Mouse (Mus musculus) lung, embryonic 16.5 days (tissue): ENCODE data around the gene Shoc2. TPM values are rescaled to one million over a fixed set of nuclear protein-coding genes. Genes with fewer than 3 reads are reported as not detected.
A peak's percentile ranks its signal among the peaks of the same experiment; 100 is the strongest.

ENCODE experiments used
- ATAC-seq: fragments of 200-750 bp; cut with Nextera tagmentation; 2 replicates; pipeline ENCODE4 v1.8.0; 2017; ENCODE audit warnings: low read depth, mild to moderate bottlenecking, moderate library complexity
- H3K27ac ChIP-seq: fragments of 300-500 bp; sonication (generic); 2 replicates; pipeline ENCODE4 v1.5.1; 2014; ENCODE audit warnings: mild to moderate bottlenecking, control low read depth, low read length
- H3K27me3 ChIP-seq: fragments of 300-500 bp; sonication (generic); 2 replicates; pipeline ENCODE4 v1.6.1; 2014; ENCODE audit warnings: low read depth, low read length, mixed read lengths; ENCODE audit not compliant: control insufficient read depth, insufficient read depth
- H3K36me3 ChIP-seq: fragments of 300-500 bp; sonication (generic); 2 replicates; pipeline ENCODE4 v1.6.1; 2014; ENCODE audit warnings: low read length; ENCODE audit not compliant: control insufficient read depth, insufficient read depth
- H3K4me1 ChIP-seq: fragments of 300-500 bp; sonication (generic); replicated peaks from 2 replicates; pipeline ENCODE4 v1.6.1; 2014; ENCODE audit warnings: low read length, mixed read lengths; ENCODE audit not compliant: control insufficient read depth, insufficient read depth
- H3K4me2 ChIP-seq: fragments of 300-500 bp; sonication (generic); 2 replicates; pipeline ENCODE4 v1.6.1; 2014; ENCODE audit warnings: low read depth, low read length, control low read depth
- H3K4me3 ChIP-seq: fragments of 300-500 bp; sonication (generic); 2 replicates; pipeline ENCODE4 v1.5.1; 2014; ENCODE audit warnings: mild to moderate bottlenecking, low read length, control low read depth
- H3K9ac ChIP-seq: fragments of 300-500 bp; sonication (generic); 2 replicates; pipeline ENCODE4 v1.6.1; 2014; ENCODE audit warnings: low read length, control low read depth
- H3K9me3 ChIP-seq: fragments of 300-500 bp; sonication (generic); 2 replicates; pipeline ENCODE4 v1.6.1; 2016; ENCODE audit warnings: low read length; ENCODE audit not compliant: control insufficient read depth
- WGBS: fragments of 180-500 bp; shearing (Covaris S2); extraction: QIAGEN DNeasy Blood & Tissue Kit; methylation state at CpG from one replicate; pipeline ENCODE4 v1.1.7; 2014; 5-methylcytosine and 5-hydroxymethylcytosine counted together
- polyA plus RNA-seq: library from polyadenylated mRNA; unstranded; fragments of >200 nt; fragmentation: Nextera tagmentation; extraction: Ambion mirVana; gene quantifications from 2 replicates; pipeline ENCODE4 v1.2.1, GENCODE M21; 2015

Shoc2 gene
- polyA plus RNA-seq, 1 experiment from 2014 or later, result 49.5 TPM

DNA sequence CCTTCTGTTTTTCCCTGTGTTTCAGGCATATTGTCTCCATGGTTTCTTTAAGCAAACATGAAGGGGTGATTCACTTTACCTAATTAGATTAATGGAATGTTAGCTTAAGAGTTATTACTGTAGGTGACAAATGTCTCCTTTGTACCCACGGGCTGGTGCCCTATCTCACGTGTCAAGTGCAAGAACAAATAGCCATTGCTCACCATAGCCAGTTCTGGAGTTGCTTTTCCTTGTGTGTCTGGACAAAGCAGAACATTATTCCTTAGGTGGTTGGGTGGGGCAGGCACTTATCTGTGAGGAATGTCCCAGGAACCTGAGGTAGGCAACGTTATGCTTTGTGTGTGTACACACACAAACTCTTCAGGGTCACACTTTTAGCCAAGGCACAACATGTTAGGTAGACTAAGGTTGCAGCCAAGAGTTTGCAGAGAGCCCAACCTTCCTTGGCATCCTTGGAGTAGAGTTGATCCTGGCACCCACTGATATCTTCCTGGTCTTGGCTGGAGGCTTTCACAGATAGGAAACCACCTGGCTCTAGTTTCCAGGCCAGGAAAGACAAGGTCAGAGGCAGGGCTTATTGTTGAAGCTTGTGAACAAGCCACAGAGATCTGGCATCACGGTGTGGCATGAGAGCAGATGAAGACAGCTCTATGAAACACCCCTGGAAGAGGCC is 96.4 kb downstream of the Shoc2 start:
- peaks cover 9% of the 10 kb centered on the region for H3K27me3 ChIP-seq
- 0 out of 2 replicates have a peak overlapping the region, but pooled peaks have one; percentile 7 for H3K4me2 ChIP-seq
- no peak overlapping the region for H3K4me3 ChIP-seq
- H3K36me3 ChIP-seq, result peaks cover 3% of the 10 kb centered on the region; the same call in 1 of the 2 replicates
- WGBS, result 30% methylated on average over 4 of the region's 4 CpGs
- peak overlapping the region; percentile 74 for H3K27ac ChIP-seq
- no peak overlapping the region for H3K9ac ChIP-seq
- peak; percentile 48 for ATAC-seq
- H3K9me3 ChIP-seq, result no peaks in the 10 kb centered on the region
- peaks cover 11% of the 10 kb centered on the region for H3K4me1 ChIP-seq

DNA sequence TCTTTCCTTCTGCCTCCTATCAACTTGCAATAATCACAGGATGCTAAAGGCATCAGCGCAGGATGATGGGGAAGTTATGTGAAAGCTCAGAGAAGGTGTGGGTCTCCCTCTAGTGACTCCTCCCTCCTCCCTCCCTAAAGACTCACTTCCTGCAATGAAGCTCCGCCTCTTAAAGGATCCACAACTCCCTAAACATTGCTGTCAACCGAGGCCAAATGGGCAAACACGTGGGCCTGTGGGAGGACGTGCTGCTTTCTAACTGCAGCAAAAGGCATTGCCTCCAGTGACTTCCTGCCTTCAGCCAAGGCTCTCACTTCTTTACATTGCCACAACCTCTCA is 96.9 kb downstream of the Shoc2 start:
- Histone ChIP-seq H3K9me3 (no peaks in the 10 kb centered on the region), H3K27ac (peak overlapping the region; percentile 74)
- WGBS, result 28% methylated on average over 5 of the region's 5 CpGs

DNA sequence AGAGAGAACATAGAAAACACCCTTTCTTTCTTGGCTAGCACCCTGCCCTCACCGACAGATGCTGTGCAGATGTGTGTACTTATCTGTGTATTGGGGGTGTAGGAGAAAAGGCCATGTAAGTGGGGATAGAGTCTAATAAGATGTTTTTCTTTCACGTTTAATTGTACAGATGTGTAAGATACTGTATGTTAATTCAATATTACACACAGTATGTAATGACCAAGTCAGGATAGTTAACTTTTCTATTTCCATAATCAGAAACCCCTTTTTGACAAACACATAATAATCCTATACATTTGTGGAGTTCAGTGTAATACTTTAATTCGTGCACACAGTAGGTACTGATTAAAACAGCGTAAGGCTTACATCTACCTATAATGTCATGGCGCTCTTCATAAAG is 99.7 kb downstream of the Shoc2 start, which contains the start of gene Adra2a:
Adra2a (plus strand) TSS at position 301 of the 400 bp plus-strand sequence.
- no peak within 1 kb of the TSS for H3K27ac ChIP-seq

More for the DNA sequence above, 96.9 kb downstream of the Shoc2 start:
- Histone ChIP-seq H3K4me1 (peaks cover 16% of the 10 kb centered on the region), H3K9ac (no peak overlapping the region), H3K27me3 (peaks cover 14% of the 10 kb centered on the region), H3K4me2 (0 out of 2 replicates have a peak overlapping the region, but pooled peaks have one; percentile 7), H3K4me3 (no peak overlapping the region), H3K36me3 (peaks cover 3% of the 10 kb centered on the region; the same call in 1 of the 2 replicates)
- ATAC-seq, result no peak

DNA sequence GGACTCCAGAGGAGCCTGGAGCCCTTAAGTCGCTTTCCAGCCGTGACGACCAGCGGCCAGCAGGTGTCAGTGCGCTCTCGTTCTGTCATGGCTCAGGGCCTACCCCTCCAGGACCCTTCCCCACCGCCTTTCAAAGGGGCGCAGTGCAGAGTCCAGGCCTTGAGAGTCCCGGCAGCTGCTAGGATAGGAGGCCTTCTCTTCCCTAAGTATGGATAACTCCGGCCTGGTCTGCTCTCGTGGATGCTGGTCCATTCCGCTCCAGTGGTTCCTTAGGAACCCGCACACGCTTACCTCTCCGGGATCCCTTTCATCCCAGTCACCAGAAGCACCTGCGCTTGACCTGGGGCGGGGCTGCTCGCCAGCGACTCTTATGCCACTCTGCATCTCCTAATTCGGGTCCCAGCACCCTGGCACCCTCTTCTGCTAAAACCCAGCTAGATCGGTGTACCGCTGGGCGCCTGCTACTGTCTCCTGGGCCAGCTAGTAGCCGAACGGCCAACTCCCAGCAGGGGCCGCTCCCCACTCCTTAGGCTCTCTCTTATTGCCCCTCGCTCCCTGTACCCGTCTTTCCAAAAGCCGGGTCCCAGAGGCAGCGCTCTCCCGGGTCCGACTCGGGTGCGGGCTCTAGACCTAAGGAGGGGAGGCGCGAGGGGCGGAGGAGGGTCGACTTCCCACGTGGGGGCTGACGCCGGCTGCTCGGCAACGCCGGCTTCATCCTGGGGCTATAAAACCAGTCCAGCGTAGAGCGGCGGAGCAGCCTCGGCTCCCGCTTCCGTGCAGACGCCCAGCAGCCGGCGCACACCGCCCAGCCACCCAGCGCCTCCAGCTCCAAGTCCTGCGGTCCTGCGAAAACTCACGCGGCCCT is 100.6 kb downstream of the Shoc2 start:
- peaks cover 31% of the 10 kb centered on the region for H3K4me1 ChIP-seq
- H3K9ac ChIP-seq, result peak overlapping the region; percentile 63
- under 1% methylated on average over 52 of the region's 59 CpGs for WGBS
- H3K27ac ChIP-seq, result no peak overlapping the region
- peak; percentile 81 for ATAC-seq
- peak overlapping the region; percentile 99 for H3K4me2 ChIP-seq
- H3K36me3 ChIP-seq, result no peaks in the 10 kb centered on the region
- H3K4me3 ChIP-seq, result peak overlapping the region; percentile 57
- H3K27me3 ChIP-seq, result peaks cover 48% of the 10 kb centered on the region
- H3K9me3 ChIP-seq, result no peaks in the 10 kb centered on the region

More for the DNA sequence above, 99.7 kb downstream of the Shoc2 start, which contains the start of gene Adra2a:
- peak within 1 kb of the TSS; percentile 99 for H3K4me2 ChIP-seq
- no peaks in the 10 kb centered on the region for H3K36me3 ChIP-seq
- H3K4me3 ChIP-seq, result peak within 1 kb of the TSS; percentile 57
- 73% methylated on average over 5 of the region's 5 CpGs for WGBS
- peak within 1 kb of the TSS; percentile 63 for H3K9ac ChIP-seq
- peaks cover 31% of the 10 kb centered on the region for H3K4me1 ChIP-seq
- no peak for ATAC-seq
- no peaks in the 10 kb centered on the region for H3K9me3 ChIP-seq
- peaks cover 42% of the 10 kb centered on the region for H3K27me3 ChIP-seq

DNA sequence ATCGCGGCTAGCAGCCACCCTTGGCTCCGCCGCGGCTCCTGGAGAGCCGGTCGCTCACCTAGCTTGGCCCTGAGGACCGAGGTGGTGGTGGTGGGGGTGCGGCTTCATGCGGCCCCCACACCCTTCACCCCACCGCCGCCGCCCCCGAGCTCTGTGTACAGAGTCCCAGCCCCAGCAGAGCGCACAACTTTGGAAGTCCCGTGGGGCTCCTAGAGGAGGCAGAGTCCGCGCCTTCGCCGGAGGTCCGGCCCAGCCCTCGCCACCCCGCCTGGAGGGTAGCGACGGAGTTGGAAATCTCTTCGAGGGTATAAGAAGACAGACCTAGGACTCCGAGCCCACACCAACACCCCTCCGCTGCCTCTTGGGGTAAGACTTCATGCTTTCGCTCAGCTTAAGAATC is 101.3 kb downstream of the Shoc2 start:
- Histone ChIP-seq H3K36me3 (no peaks in the 10 kb centered on the region), H3K27me3 (peaks cover 49% of the 10 kb centered on the region), H3K4me1 (peaks cover 31% of the 10 kb centered on the region), H3K9ac (peak overlapping the region; percentile 63), H3K27ac (no peak overlapping the region), H3K9me3 (no peaks in the 10 kb centered on the region), H3K4me3 (peak overlapping the region; percentile 57), H3K4me2 (peak overlapping the region; percentile 99)
- ATAC-seq, result peak; percentile 18; the same call in 1 of the 2 replicates
- under 1% methylated on average over 29 of the region's 29 CpGs for WGBS

DNA sequence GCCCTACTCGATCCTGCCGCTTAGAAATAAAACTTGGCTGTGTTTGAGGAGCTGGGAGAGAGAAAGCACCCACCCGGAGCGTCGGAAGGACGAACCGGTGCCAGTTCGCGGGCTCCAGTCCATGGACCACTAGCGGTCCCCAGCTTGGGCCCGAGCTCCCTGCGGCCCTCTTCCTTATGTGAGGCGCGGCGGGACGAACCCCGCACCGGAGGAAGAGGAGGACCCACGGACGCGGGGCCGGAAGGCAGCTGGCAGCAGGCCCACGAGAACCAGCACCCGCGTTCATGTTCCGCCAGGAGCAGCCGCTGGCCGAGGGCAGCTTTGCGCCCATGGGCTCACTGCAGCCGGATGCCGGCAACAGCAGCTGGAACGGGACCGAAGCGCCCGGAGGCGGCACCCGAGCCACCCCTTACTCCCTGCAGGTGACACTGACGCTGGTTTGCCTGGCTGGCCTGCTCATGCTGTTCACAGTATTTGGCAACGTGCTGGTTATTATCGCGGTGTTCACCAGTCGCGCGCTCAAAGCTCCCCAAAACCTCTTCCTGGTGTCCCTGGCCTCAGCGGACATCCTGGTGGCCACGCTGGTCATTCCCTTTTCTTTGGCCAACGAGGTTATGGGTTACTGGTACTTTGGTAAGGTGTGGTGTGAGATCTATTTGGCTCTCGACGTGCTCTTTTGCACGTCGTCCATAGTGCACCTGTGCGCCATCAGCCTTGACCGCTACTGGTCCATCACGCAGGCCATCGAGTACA is 102.0 kb downstream of the Shoc2 start:
- H3K27me3 ChIP-seq, result peaks cover 49% of the 10 kb centered on the region
- peak overlapping the region; percentile 57 for H3K4me3 ChIP-seq
- no peak for ATAC-seq
- H3K4me1 ChIP-seq, result peaks cover 27% of the 10 kb centered on the region
- no peak overlapping the region for H3K27ac ChIP-seq
- peak overlapping the region; percentile 99 for H3K4me2 ChIP-seq
- H3K9ac ChIP-seq, result no peak overlapping the region
- H3K9me3 ChIP-seq, result no peaks in the 10 kb centered on the region
- H3K36me3 ChIP-seq, result no peaks in the 10 kb centered on the region
- WGBS, result 2% methylated on average over 55 of the region's 55 CpGs

DNA sequence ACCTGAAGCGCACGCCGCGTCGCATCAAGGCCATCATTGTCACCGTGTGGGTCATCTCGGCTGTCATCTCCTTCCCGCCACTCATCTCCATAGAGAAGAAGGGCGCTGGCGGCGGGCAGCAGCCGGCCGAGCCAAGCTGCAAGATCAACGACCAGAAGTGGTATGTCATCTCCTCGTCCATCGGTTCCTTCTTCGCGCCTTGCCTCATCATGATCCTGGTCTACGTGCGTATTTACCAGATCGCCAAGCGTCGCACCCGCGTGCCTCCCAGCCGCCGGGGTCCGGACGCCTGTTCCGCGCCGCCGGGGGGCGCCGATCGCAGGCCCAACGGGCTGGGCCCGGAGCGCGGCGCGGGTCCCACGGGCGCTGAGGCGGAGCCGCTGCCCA is 102.6 kb downstream of the Shoc2 start:
- 1% methylated on average over 44 of the region's 46 CpGs for WGBS
- H3K27me3 ChIP-seq, result peaks cover 51% of the 10 kb centered on the region
- ATAC-seq, result no peak

DNA sequence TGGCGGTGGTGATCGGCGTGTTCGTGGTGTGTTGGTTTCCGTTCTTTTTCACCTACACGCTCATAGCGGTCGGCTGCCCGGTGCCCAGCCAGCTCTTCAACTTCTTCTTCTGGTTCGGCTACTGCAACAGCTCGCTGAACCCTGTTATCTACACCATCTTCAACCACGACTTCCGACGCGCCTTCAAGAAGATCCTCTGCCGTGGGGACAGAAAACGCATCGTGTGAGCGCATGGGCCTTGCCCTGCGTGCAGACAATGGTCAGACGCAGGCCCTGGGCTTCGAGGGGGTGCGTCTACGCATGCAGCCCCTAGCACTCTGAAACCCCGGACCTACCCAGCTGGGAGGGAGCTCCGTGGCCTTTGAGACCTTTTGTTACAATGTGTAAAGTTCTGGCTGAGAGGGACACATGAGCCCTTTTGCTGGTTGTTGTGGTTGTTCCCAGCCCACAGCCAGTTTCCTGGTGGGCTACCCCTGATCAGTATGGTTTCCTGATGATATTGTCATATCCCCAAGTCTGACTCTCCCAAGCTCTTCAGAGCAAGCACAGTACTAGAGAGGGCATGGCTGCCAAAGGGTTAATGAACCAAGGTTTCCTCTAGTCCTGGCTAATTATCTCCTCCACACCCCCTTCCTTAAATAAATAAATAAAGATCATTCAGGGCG is 103.4 kb downstream of the Shoc2 start:
- peak overlapping the region; percentile 57 for H3K4me3 ChIP-seq
- H3K9me3 ChIP-seq, result no peaks in the 10 kb centered on the region
- WGBS, result 1% methylated on average over 27 of the region's 27 CpGs
- H3K36me3 ChIP-seq, result no peaks in the 10 kb centered on the region
- ATAC-seq, result no peak
- H3K4me2 ChIP-seq, result peak overlapping the region; percentile 99
- peaks cover 27% of the 10 kb centered on the region for H3K4me1 ChIP-seq
- H3K9ac ChIP-seq, result no peak overlapping the region
- H3K27me3 ChIP-seq, result peaks cover 51% of the 10 kb centered on the region
- no peak overlapping the region for H3K27ac ChIP-seq

More for the DNA sequence above, 102.6 kb downstream of the Shoc2 start:
- H3K27ac ChIP-seq, result no peak overlapping the region
- peak overlapping the region; percentile 99 for H3K4me2 ChIP-seq
- peaks cover 27% of the 10 kb centered on the region for H3K4me1 ChIP-seq
- peak overlapping the region; percentile 13 for H3K9ac ChIP-seq
- H3K9me3 ChIP-seq, result no peaks in the 10 kb centered on the region
- H3K4me3 ChIP-seq, result peak overlapping the region; percentile 57
- H3K36me3 ChIP-seq, result no peaks in the 10 kb centered on the region
